11 mouse cellular contexts compared by ENCODE assay signal in the genomic region with DNA sequence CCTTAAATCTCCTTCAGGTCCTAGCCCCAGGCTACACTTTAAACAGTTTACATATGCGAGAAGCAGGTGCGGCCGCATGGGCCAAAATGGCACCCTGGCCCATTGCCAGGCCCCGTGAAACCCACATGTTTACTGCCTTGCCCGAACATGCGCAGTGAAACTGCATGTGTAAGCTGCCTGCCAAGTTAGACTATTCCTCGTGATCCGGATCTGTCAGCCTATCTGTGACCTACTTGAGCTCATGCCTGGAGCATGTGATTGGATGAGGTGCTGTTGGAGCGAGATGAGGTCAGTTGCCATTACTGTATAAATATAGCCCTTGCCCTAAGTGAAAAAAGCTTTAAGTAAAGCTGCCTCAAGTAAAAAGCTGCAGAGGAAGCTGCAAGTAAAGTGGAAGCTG. TPM values are rescaled to one million over a fixed set of nuclear protein-coding genes. Genes with fewer than 3 reads are reported as not detected.
DNase-seq lines count a peak whose midpoint lies in the region; ATAC-seq and TF ChIP-seq lines count a peak whose summit lies in the region.
"Not testable (repeated sequence)": the region's sequence is repeated elsewhere in the genome, so short reads cannot be mapped to it uniquely, and the experiment has no call there.
"Had no signal": no experiment of that assay in that cellular context is flagged by ENCODE, and none has a peak within 500 bp of the region (broad histone marks: within the 10 kb centered on the region; RNA-seq: fewer than 3 reads in every experiment).

No protein-coding gene starts in this region.

- 18% methylated on average over 9 of the region's 9 CpGs for WGBS in cerebellum, adult 2 months
- 86% methylated on average over 9 of the region's 9 CpGs for WGBS in forebrain, embryonic 14.5 days

- intact Hi-C loops in heart, postnatal 10 days (cut with DNase I): not testable (repeated sequence)

- ATAC-seq in forebrain, embryonic 14.5 days: peak; percentile 32; the same call in 1 of the 2 replicates

- H3K9ac ChIP-seq in forebrain, embryonic 14.5 days (ENCODE audit: low read length): not testable (repeated sequence)

- not testable (repeated sequence) for H3K4me2 ChIP-seq in forebrain, embryonic 14.5 days (ENCODE audit: low read length)

- not testable (repeated sequence) for TF ChIP-seq POLR2A in cerebellum, adult 2 months (IDR thresholded peaks at IDR 0.05; ENCODE audit: borderline replicate concordance, insufficient read depth, low read length)

- H3K36me3 ChIP-seq in forebrain, embryonic 14.5 days (ENCODE audit: control insufficient read depth, insufficient read depth, low read length): not testable (repeated sequence)

- not testable (repeated sequence) for H3K4me3 ChIP-seq in cerebellum, adult 2 months (replicated peaks; ENCODE audit: insufficient read depth, low read depth, low read length); forebrain, embryonic 14.5 days (ENCODE audit: low read depth, low read length)

- not testable (repeated sequence) for H3K27ac ChIP-seq in cerebellum, adult 2 months (ENCODE audit: insufficient read depth, low read length); forebrain, embryonic 14.5 days (ENCODE audit: low read depth, low read length)

- H3K4me1 ChIP-seq in cerebellum, adult 2 months (ENCODE audit: control insufficient read depth, insufficient read depth, low read length); forebrain, embryonic 14.5 days (ENCODE audit: control insufficient read depth, insufficient read depth, low read length): not testable (repeated sequence)

- not testable (repeated sequence) for TF ChIP-seq CTCF in cerebellum, adult 2 months (IDR thresholded peaks at IDR 0.05; ENCODE audit: borderline replicate concordance, insufficient read depth, low read depth, low read length)

- H3K9me3 ChIP-seq in forebrain, embryonic 14.5 days (replicated peaks; ENCODE audit: control insufficient read depth, low read length): not testable (repeated sequence)

- H3K27me3 ChIP-seq in cerebellum, adult 2 months (ENCODE audit: control insufficient read depth, insufficient read depth, low read length); forebrain, embryonic 14.5 days (replicated peaks; ENCODE audit: control insufficient read depth, insufficient read depth, low read length): not testable (repeated sequence)

- peak; percentile 47 to 68 for DNase-seq in cerebellum, adult 2 months
- DNase-seq in forebrain, embryonic 14.5 days (ENCODE audit: low spot score): not testable (repeated sequence)
- DNase-seq in heart, adult 11 months: peak; percentile 96
- peak; percentile 51 to 61 for DNase-seq in heart, postnatal 10 days
- DNase-seq in kidney, adult 9 months: peak; percentile 8
- peak; percentile 10 to 28 for DNase-seq in lung, adult 18-20 months
- DNase-seq in skeletal muscle tissue, adult 2 months (ENCODE audit: low read depth, low spot score): peak; percentile 93

RNA-seq across cellular contexts. Expression of a gene that starts 11.6 kb away (rescaled TPM):
- polyA plus RNA-seq in cerebellum, adult 2 months (2012; rRNA removed): 0.33 and 0.67 TPM in 2 replicates
- polyA plus RNA-seq in forebrain, embryonic 14.5 days (2014; fragmentation: Nextera tagmentation; extraction: Ambion mirVana): 0.54 and 0.65 TPM in 2 replicates
- total RNA-seq in heart, postnatal 10 days (2021): not detected
- total RNA-seq: common myeloid progenitor, adult 5-6 weeks; ES-E14 had no signal
- polyA plus RNA-seq: limb, embryonic 11.5 days; macrophage had no signal

RNA-seq across cellular contexts. Expression of a gene that starts 29.8 kb away (rescaled TPM):
- 7.0 and 7.9 TPM in 2 replicates for polyA plus RNA-seq in cerebellum, adult 2 months (2012; rRNA removed)
- polyA plus RNA-seq in forebrain, embryonic 14.5 days (2014; fragmentation: Nextera tagmentation; extraction: Ambion mirVana): 7.5 and 7.9 TPM in 2 replicates
- 1 to 10 TPM; 1.9 to 2.1 TPM for total RNA-seq in heart, postnatal 10 days (2021)

RNA-seq across cellular contexts. Expression of a gene that starts 49.2 kb away (rescaled TPM):
- 0.71 and 1.1 TPM in 2 replicates for polyA plus RNA-seq in cerebellum, adult 2 months (2012; rRNA removed)
- 32.0 and 39.1 TPM in 2 replicates for polyA plus RNA-seq in forebrain, embryonic 14.5 days (2014; fragmentation: Nextera tagmentation; extraction: Ambion mirVana)
- 10 to 100 TPM; 12.7 to 13.0 TPM for total RNA-seq in heart, postnatal 10 days (2021)

RNA-seq across cellular contexts. Expression of a gene that starts 56.1 kb away (rescaled TPM):
- polyA plus RNA-seq in cerebellum, adult 2 months (2012; rRNA removed): 20.5 and 20.9 TPM in 2 replicates
- polyA plus RNA-seq in forebrain, embryonic 14.5 days (2014; fragmentation: Nextera tagmentation; extraction: Ambion mirVana): 29.1 and 32.8 TPM in 2 replicates
- total RNA-seq in heart, postnatal 10 days (2021): 10 to 100 TPM; 28.5 to 31.3 TPM

Comparison
In these comparisons a context has a peak if more than half of its experiments do, and no peak if none do; other contexts are left out.
1. RNA of a gene that starts 49.2 kb away (polyA plus RNA-seq): 32.0 to 39.1 TPM in forebrain, embryonic 14.5 days; 0.71 to 1.1 TPM in cerebellum, adult 2 months; every median in the first group is over 10 times any median in the second.